Mouse (Mus musculus) limb, embryonic 14.5 days (tissue): Measurements from ENCODE around the gene Cyb5d2. TPM values are rescaled to one million over a fixed set of nuclear protein-coding genes. Genes with fewer than 3 reads are reported as not detected.
"Not testable (repeated sequence)": the region's sequence is repeated elsewhere in the genome, so short reads cannot be mapped to it uniquely, and the experiment has no call there.

Source experiments
- ATAC-seq: fragments of 200-750 bp; cut with Nextera tagmentation; 2 replicates; pipeline ENCODE4 v1.8.0; 2017; ENCODE audit warnings: low read depth, moderate number of reproducible peaks, moderate TSS enrichment; ENCODE audit not compliant: low FRiP score
- DNase-seq: peaks from one replicate; pipeline ENCODE4 v3.0.0-alpha.2; 2015; ENCODE audit warnings: low spot score
- H3K27ac ChIP-seq: fragments of 300-500 bp; sonication (generic); replicated peaks from 2 replicates; pipeline ENCODE4 v1.5.1; 2014; ENCODE audit warnings: low read depth, mild to moderate bottlenecking, low read length, moderate library complexity, mixed read lengths
- H3K27me3 ChIP-seq: fragments of 300-500 bp; sonication (generic); 2 replicates; pipeline ENCODE4 v1.6.1; 2014; ENCODE audit warnings: low read length, mixed read lengths; ENCODE audit not compliant: control insufficient read depth, insufficient read depth
- H3K36me3 ChIP-seq: fragments of 300-500 bp; sonication (generic); 2 replicates; pipeline ENCODE4 v1.6.1; 2014; ENCODE audit warnings: mild to moderate bottlenecking, low read length, moderate library complexity, mixed read lengths; ENCODE audit not compliant: control insufficient read depth, insufficient read depth
- H3K4me1 ChIP-seq: fragments of 300-500 bp; sonication (generic); 2 replicates; pipeline ENCODE4 v1.6.1; 2014; ENCODE audit warnings: antibody characterized with exemption, low read length, mixed read lengths; ENCODE audit not compliant: control insufficient read depth, insufficient read depth
- H3K4me2 ChIP-seq: fragments of 300-500 bp; sonication (generic); replicated peaks from 2 replicates; pipeline ENCODE4 v1.6.1; 2014; ENCODE audit warnings: low read depth, mild to moderate bottlenecking, low read length, moderate library complexity; ENCODE audit not compliant: severe bottlenecking
- H3K4me3 ChIP-seq: fragments of 300-500 bp; sonication (generic); replicated peaks from 2 replicates; pipeline ENCODE4 v1.5.1; 2014; ENCODE audit warnings: low read length
- H3K9ac ChIP-seq: fragments of 300-500 bp; sonication (generic); 2 replicates; pipeline ENCODE4 v1.6.1; 2014; ENCODE audit warnings: mild to moderate bottlenecking, low read depth, low read length, moderate library complexity; ENCODE audit not compliant: severe bottlenecking
- H3K9me3 ChIP-seq: fragments of 300-500 bp; sonication (generic); 2 replicates; pipeline ENCODE4 v1.6.1; 2016; ENCODE audit warnings: low read length; ENCODE audit not compliant: control insufficient read depth
- POLR2A ChIP-seq: fragments of 200-500 bp; IDR thresholded peaks from 2 replicates; pipeline ENCODE4 v1.8.0; 2012; ENCODE audit warnings: inconsistent platforms, mild to moderate bottlenecking, moderate library complexity, borderline replicate concordance; ENCODE audit not compliant: insufficient read depth, insufficient read length; ENCODE audit errors: extremely low read depth
- WGBS: fragments of 180-500 bp; shearing (Covaris S2); extraction: QIAGEN DNeasy Blood & Tissue Kit; methylation state at CpG from one replicate; pipeline ENCODE4 v1.1.7; 2014; 5-methylcytosine and 5-hydroxymethylcytosine counted together
- polyA plus RNA-seq, 2 experiments: library from polyadenylated mRNA; depleted of rRNA in 1 of 2; stranded (reverse) in 1 of 2; unstranded in 1 of 2; fragments of >200 nt; fragmentation: Nextera tagmentation in 1 of 2; extraction: Ambion mirVana in 1 of 2; gene quantifications; 2 replicates each; pipeline versions ENCODE4 v1.2.1 to v1.2.3; 2012 to 2014

Gene Cyb5d2
- polyA plus RNA-seq, 2 experiments: 4.5 to 5.0 TPM

- H3K4me1 ChIP-seq: no peaks in the 10 kb centered on the region
- 75% methylated on average over 2 of the region's 2 CpGs for WGBS
- H3K27me3 ChIP-seq: no peaks in the 10 kb centered on the region
- no peak overlapping the region for H3K4me2 ChIP-seq
- no peak overlapping the region for H3K4me3 ChIP-seq
- H3K36me3 ChIP-seq: no peaks in the 10 kb centered on the region
- ATAC-seq: no peak
- no peaks in the 10 kb centered on the region for H3K9me3 ChIP-seq
- no peak for DNase-seq
- TF ChIP-seq POLR2A: no peak
- H3K27ac ChIP-seq: no peak overlapping the region
- no peak overlapping the region for H3K9ac ChIP-seq
Observed at GRCm38 (mm10) chr11:72782103-72782502, 13.8 kb downstream of the Cyb5d2 start.

DNA sequence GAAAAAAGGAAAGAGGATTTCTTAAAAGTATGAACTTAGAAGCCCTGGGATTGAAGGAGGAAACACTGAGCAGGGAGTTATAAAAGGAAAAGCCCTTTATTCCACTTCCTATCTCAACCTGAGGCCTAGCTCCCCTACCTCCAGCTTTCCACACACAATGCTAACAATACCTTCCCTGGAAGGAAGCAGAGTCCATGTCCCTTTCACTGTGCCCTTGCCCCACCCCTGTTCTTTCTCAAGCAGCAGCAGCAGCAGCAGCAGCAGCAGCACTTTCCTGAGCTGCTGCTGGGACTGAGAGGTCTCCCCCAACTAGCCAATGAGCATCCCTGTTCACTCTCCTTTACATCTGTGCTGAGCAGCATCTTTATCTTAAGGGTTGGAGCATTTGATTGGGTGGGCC is 17.0 kb downstream of the Cyb5d2 start:
- Histone ChIP-seq H3K27me3 (no peaks in the 10 kb centered on the region), H3K4me2 (no peak overlapping the region), H3K9me3 (no peaks in the 10 kb centered on the region), H3K4me3 (no peak overlapping the region), H3K27ac (no peak overlapping the region), H3K9ac (no peak overlapping the region), H3K36me3 (no peaks in the 10 kb centered on the region), H3K4me1 (no peaks in the 10 kb centered on the region)
- DNase-seq (no peak), ATAC-seq (no peak)
- TF ChIP-seq POLR2A: no peak

DNA sequence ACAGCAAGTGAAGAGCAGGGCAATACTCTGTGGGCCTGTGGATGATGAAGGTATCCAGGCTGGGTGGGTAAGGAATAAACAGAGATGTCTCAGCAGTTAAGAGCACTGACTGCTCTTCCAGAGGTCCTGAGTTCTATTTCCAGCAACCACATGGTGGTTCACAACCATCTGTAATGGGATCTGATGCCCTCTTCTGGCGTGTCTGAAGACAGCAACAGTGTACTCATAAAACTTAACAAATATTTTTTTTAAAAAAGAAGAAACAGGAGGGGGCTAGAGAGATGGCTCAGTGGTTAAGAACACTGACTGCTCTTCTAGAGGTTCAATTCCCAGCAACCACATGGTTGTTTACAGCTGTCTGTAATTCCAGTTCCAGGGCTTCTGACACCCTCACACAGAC is 23.3 kb downstream of the Cyb5d2 start:
- not testable (repeated sequence) for H3K4me3 ChIP-seq, H3K4me1 ChIP-seq, H3K27me3 ChIP-seq, ATAC-seq, H3K4me2 ChIP-seq, H3K9ac ChIP-seq, H3K27ac ChIP-seq, DNase-seq, H3K9me3 ChIP-seq
- peaks cover 15% of the 10 kb centered on the region for H3K36me3 ChIP-seq
- WGBS: 18% methylated on average over 1 of the region's 1 CpGs

DNA sequence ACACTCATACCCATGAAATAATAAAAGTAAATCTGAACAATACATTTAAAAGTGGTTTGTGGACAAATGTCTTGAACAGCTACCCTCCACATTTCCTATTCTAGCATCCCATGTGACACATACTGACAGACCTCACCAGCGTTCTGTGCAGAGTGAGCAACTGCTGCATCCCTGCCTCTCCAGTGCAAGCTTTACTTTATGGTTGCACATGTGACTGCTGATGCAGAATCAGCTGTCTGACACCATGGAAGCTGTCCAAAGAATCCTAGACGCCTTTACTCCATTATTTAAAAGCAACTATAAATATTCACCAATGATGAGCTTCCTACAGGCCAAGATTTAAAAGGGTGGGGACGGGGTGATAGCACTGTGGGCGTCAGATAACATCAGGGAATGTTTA is 24.5 kb downstream of the Cyb5d2 start:
- ATAC-seq (no peak), DNase-seq (no peak)
- no peak overlapping the region for H3K4me2 ChIP-seq
- TF ChIP-seq POLR2A: no peak
- WGBS: 75% methylated on average over 4 of the region's 4 CpGs
- no peak overlapping the region for H3K9ac ChIP-seq
- H3K36me3 ChIP-seq: peaks cover 21% of the 10 kb centered on the region
- H3K4me1 ChIP-seq: no peaks in the 10 kb centered on the region
- H3K27me3 ChIP-seq: no peaks in the 10 kb centered on the region
- H3K27ac ChIP-seq: no peak overlapping the region
- no peak overlapping the region for H3K4me3 ChIP-seq
- no peaks in the 10 kb centered on the region for H3K9me3 ChIP-seq

- Histone ChIP-seq H3K9me3 (no peaks in the 10 kb centered on the region), H3K4me2 (no peak overlapping the region), H3K4me1 (no peaks in the 10 kb centered on the region), H3K27me3 (no peaks in the 10 kb centered on the region), H3K4me3 (no peak overlapping the region), H3K9ac (no peak overlapping the region), H3K27ac (no peak overlapping the region), H3K36me3 (peaks cover 21% of the 10 kb centered on the region)
- no peak for DNase-seq
- ATAC-seq: no peak
- WGBS: 82% methylated on average over 5 of the region's 5 CpGs
- no peak for TF ChIP-seq POLR2A
Observed at GRCm38 (mm10) chr11:72770816-72771215, 25.1 kb downstream of the Cyb5d2 start.

- ATAC-seq: no peak
- no peak for TF ChIP-seq POLR2A
- WGBS: 87% methylated on average over 3 of the region's 3 CpGs
Observed at GRCm38 (mm10) chr11:72770324-72770723, 25.6 kb downstream of the Cyb5d2 start.

More at GRCm38 (mm10) chr11:72770324-72770723, 25.6 kb downstream of the Cyb5d2 start:
- no peak overlapping the region for H3K4me3 ChIP-seq
- no peaks in the 10 kb centered on the region for H3K27me3 ChIP-seq
- no peak overlapping the region for H3K27ac ChIP-seq
- no peaks in the 10 kb centered on the region for H3K4me1 ChIP-seq
- no peaks in the 10 kb centered on the region for H3K9me3 ChIP-seq
- no peak for DNase-seq
- no peak overlapping the region for H3K9ac ChIP-seq
- no peak overlapping the region for H3K4me2 ChIP-seq
- peaks cover 21% of the 10 kb centered on the region for H3K36me3 ChIP-seq
